Mouse (Mus musculus) embryonic fibroblast, embryonic 13.5 days (primary cell): ENCODE measurements around the gene 1810046K07Rik. TPM values are rescaled to one million over a fixed set of nuclear protein-coding genes. Genes with fewer than 3 reads are reported as not detected.

Source experiments
- H3K27ac ChIP-seq: 2 replicates; pipeline ENCODE4 v1.5.1; 2012; ENCODE audit warnings: low read length, control low read depth, inconsistent platforms; ENCODE audit not compliant: insufficient read depth
- H3K4me1 ChIP-seq: 2 replicates; pipeline ENCODE4 v1.6.1; 2011; ENCODE audit warnings: low read length; ENCODE audit not compliant: control insufficient read depth, insufficient read depth
- H3K4me3 ChIP-seq: 2 replicates; pipeline ENCODE4 v1.5.1; 2011; ENCODE audit warnings: mild to moderate bottlenecking, control low read depth, low read length; ENCODE audit not compliant: insufficient read depth
- CTCF ChIP-seq: IDR thresholded peaks from 2 replicates; pipeline ENCODE4 v1.5.1; 2011; ENCODE audit warnings: mild to moderate bottlenecking, control low read depth, low read length, moderate library complexity, borderline replicate concordance; ENCODE audit not compliant: insufficient read depth
- POLR2A ChIP-seq: IDR thresholded peaks from 2 replicates; pipeline ENCODE4 v1.6.1; 2011; ENCODE audit warnings: low read depth, mild to moderate bottlenecking, control low read depth, low read length, moderate library complexity
- polyA plus RNA-seq: library from polyadenylated mRNA; stranded (reverse); fragments of >200 nt; gene quantifications from 2 replicates; pipeline ENCODE4 v1.2.4, GENCODE M21; 2011; ENCODE audit warnings: low read depth; ENCODE audit not compliant: missing spikeins, insufficient read length

Gene 1810046K07Rik
- polyA plus RNA-seq, 1 experiment, result not detected

DNA sequence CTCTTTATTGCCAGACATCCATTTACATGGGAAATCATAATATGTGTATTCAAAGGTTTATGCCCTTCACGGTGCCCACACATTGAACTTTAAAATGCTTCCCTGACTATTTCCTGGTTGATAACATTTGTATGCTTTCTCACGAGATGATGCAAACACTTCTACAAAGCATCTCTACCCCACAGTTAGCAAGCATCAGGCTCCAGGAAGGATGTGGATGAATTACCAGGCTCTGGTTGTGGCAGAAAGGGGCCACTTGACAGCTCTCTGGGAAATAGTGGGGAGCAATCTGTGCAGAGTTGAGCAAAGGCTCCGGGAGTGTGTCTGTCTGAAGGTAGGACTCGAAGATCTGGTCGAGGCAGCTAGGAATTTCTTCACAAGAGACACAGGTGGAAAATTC, 56.6 kb downstream of the 1810046K07Rik start:
- Histone ChIP-seq H3K4me3 (no peak overlapping the region), H3K27ac (no peak overlapping the region), H3K4me1 (no peaks in the 10 kb centered on the region)
- TF ChIP-seq CTCF, result no peak
- TF ChIP-seq POLR2A, result no peak

DNA sequence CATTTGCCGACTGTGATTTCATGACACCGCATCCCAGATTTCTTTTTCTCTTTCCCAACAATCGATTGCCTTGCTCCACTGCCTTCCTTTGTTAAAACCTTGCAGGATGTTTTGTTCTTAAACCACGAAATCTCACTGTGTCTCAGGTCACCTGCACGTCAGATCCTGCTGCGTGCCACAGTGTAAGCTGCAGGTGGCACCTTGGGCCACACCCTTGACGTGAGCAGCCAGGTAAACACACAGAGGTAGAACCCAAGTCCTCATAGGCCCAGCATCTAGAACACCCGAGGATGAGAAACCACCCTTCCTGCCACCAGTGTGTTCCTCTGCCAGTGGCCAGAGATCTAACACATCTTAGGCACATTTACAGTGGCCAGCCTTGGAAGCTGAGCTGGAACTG, 57.6 kb downstream of the 1810046K07Rik start:
- Histone ChIP-seq H3K4me3 (no peak overlapping the region), H3K4me1 (no peaks in the 10 kb centered on the region), H3K27ac (no peak overlapping the region)
- TF ChIP-seq CTCF (no peak), POLR2A (no peak)

DNA sequence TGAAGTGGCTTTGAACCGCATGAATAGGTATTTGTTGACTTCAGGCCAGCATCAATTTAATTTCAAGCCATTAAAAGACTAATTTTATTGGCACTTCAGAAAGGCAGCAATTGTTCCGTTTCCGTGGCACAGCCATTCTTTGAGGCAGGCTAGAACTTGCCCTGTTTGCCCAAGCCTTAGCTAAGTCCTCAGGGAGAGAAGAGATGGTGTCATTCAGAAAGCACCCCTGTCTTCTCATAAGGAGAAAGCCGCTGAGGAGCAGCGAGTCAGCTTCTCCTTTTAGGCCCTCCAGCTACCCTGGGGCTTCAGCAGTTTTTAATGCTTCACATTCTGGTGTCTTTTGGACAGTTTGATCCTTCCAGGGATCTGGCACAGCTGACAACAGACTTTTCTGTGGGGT, 59.9 kb downstream of the 1810046K07Rik start:
- TF ChIP-seq POLR2A (no peak), CTCF (no peak)
- Histone ChIP-seq H3K27ac (no peak overlapping the region), H3K4me3 (no peak overlapping the region), H3K4me1 (no peaks in the 10 kb centered on the region)

DNA sequence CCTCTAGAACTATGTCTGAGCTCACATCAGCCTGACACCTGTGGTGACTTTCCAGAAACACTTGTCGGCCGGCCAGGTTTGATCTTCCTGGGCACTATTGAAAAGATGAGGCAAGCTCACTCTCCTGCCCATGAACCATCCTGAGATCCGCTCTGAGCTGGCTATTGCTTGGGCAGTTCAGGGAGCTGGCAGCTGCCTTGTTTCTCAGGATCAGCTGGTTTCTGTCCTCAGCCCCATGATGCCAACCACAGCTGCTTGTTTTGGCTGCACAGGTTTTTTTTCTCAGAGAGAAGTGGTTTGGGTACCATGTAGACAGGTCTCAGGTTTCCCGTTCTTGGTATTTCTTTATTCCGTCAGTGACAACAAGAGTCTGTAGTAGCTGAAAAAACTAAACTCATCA, 70.3 kb downstream of the 1810046K07Rik start:
- Histone ChIP-seq H3K27ac (no peak overlapping the region), H3K4me3 (no peak overlapping the region), H3K4me1 (no peaks in the 10 kb centered on the region)
- TF ChIP-seq POLR2A (no peak), CTCF (no peak)

DNA sequence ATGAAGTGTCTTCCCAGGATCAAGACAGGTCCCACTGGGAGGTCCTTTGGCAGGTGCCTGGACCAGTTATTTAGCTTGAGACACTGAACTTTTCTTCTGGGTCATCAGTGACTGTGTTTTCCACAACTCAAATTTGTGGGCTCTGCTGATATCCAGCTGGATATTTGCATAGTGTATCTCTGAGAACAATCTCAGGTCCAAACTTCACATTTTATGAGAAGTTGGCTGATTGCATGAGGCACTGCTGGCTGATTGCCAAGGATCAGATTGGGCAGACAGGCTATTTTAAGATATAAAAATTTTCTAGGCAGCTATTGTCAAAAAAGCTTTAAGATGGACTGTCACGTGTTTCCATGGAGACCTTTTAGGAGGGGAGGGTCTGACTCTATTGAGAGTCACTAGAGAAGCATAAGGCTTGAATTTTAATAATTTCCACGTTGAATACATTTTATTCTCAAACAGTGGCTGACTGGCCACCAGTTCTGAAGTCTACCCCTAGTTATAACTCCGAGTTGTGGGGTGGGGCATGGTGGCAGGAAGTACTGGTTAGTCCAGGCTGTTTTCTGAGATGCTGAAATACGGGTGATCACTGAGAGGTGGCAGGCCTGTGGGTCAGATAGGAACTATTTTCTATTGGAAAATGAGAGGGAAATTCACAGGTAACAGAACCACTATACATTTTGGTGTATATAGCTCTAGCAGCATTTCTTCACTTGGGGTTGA, 71.8 kb downstream of the 1810046K07Rik start:
- Histone ChIP-seq H3K4me3 (no peak overlapping the region), H3K27ac (no peak overlapping the region), H3K4me1 (no peaks in the 10 kb centered on the region)
- TF ChIP-seq CTCF (no peak), POLR2A (no peak)

Other genes starting within 250 kb of the 1810046K07Rik start
- gene 4833427G06Rik, start 226.8 kb downstream of the 1810046K07Rik start, polyA plus RNA-seq, result 4.3 and 5.8 TPM in 2 replicates
- 0.05 TPM in 1 of 2 replicates, not detected in the other for gene Gm32742, start 163.4 kb downstream of the 1810046K07Rik start, polyA plus RNA-seq
- gene Pou2af1, start 115.2 kb downstream of the 1810046K07Rik start, polyA plus RNA-seq, result not detected in 2 replicates
- 4.2 and 5.4 TPM in 2 replicates for gene Colca2, start 50.3 kb downstream of the 1810046K07Rik start, polyA plus RNA-seq